Mouse (Mus musculus) liver, embryonic 14.5 days (tissue): ENCODE results near the gene Pde4b. TPM values are rescaled to one million over a fixed set of nuclear protein-coding genes. Genes with fewer than 3 reads are reported as not detected.

Source experiments
- ATAC-seq: fragments of 200-750 bp; cut with Nextera tagmentation; 2 replicates; pipeline ENCODE4 v1.8.0; 2017; ENCODE audit warnings: moderate number of reproducible peaks, mild to moderate bottlenecking, moderate library complexity; ENCODE audit not compliant: insufficient read depth
- DNase-seq, 3 experiments: peaks; one replicate each; pipeline ENCODE4 v3.0.0-alpha.2; 2012 to 2013; ENCODE audit warnings: low read depth in 3 of 3, low spot score in 3 of 3
- H3K27ac ChIP-seq: fragments of 300-500 bp; sonication (generic); 2 replicates; pipeline ENCODE4 v1.5.1; 2014; ENCODE audit warnings: moderate library complexity, mild to moderate bottlenecking, control low read depth, inconsistent platforms
- H3K27me3 ChIP-seq: fragments of 300-500 bp; sonication (generic); 2 replicates; pipeline ENCODE4 v1.6.1; 2014; ENCODE audit warnings: mild to moderate bottlenecking, low read length, moderate library complexity; ENCODE audit not compliant: control insufficient read depth, insufficient read depth
- H3K36me3 ChIP-seq: fragments of 300-500 bp; sonication (generic); replicated peaks from 2 replicates; pipeline ENCODE4 v1.6.1; 2014; ENCODE audit warnings: low read depth; ENCODE audit not compliant: control insufficient read depth, insufficient read depth
- H3K4me1 ChIP-seq, 2 experiments: fragments of 200-500 bp in 1 of 2; fragments of 300-500 bp in 1 of 2; sonication (generic) in 1 of 2; replicated peaks; 2 replicates each; pipeline ENCODE4 v1.6.1; 2012 to 2014; ENCODE audit warnings: antibody characterized with exemption in 1 of 2, inconsistent platforms in 1 of 2, low read length in 1 of 2; ENCODE audit not compliant: control insufficient read depth in 2 of 2, insufficient read depth in 2 of 2
- H3K4me2 ChIP-seq: fragments of 300-500 bp; sonication (generic); 2 replicates; pipeline ENCODE4 v1.6.1; 2014; ENCODE audit warnings: low read depth, mild to moderate bottlenecking, control low read depth, moderate library complexity
- H3K4me3 ChIP-seq, 2 experiments: fragments of 200-500 bp in 1 of 2; fragments of 300-500 bp in 1 of 2; sonication (generic) in 1 of 2; 2 replicates each; pipeline ENCODE4 v1.5.1; 2012 to 2014; ENCODE audit warnings: low read depth in 2 of 2, low read length in 2 of 2, mild to moderate bottlenecking in 2 of 2, control low read depth in 1 of 2, inconsistent platforms in 1 of 2, moderate library complexity in 1 of 2; ENCODE audit not compliant: insufficient read depth in 1 of 2
- H3K9ac ChIP-seq: fragments of 300-500 bp; sonication (generic); replicated peaks from 2 replicates; pipeline ENCODE4 v1.6.1; 2014; ENCODE audit warnings: mild to moderate bottlenecking, control low read depth, moderate library complexity
- H3K9me3 ChIP-seq: fragments of 300-500 bp; sonication (generic); 2 replicates; pipeline ENCODE4 v1.6.1; 2016; ENCODE audit warnings: low read length, mixed read lengths; ENCODE audit not compliant: control insufficient read depth
- CTCF ChIP-seq: IDR thresholded peaks from 2 replicates; pipeline ENCODE4 v1.5.1; 2016; ENCODE audit warnings: antibody characterized with exemption, low read depth, control low read depth
- EP300 ChIP-seq: IDR thresholded peaks from 2 replicates; pipeline ENCODE4 v1.6.1; 2016; ENCODE audit warnings: antibody characterized with exemption, low read depth
- WGBS: fragments of 180-500 bp; shearing (Covaris S2); extraction: QIAGEN DNeasy Blood & Tissue Kit; methylation state at CpG from one replicate; pipeline ENCODE4 v1.1.7; 2014; ENCODE audit not compliant: insufficient replicate concordance; 5-methylcytosine and 5-hydroxymethylcytosine counted together
- polyA plus RNA-seq, 2 experiments: library from polyadenylated mRNA; depleted of rRNA in 1 of 2; stranded (reverse) in 1 of 2; unstranded in 1 of 2; fragments of >200 nt; fragmentation: Nextera tagmentation in 1 of 2; extraction: Ambion mirVana in 1 of 2; gene quantifications; 2 replicates each; pipeline versions ENCODE4 v1.2.1 to v1.2.3; 2012 to 2014

The Pde4b gene
- polyA plus RNA-seq, 2 experiments = 1.5 to 2.3 TPM

DNA sequence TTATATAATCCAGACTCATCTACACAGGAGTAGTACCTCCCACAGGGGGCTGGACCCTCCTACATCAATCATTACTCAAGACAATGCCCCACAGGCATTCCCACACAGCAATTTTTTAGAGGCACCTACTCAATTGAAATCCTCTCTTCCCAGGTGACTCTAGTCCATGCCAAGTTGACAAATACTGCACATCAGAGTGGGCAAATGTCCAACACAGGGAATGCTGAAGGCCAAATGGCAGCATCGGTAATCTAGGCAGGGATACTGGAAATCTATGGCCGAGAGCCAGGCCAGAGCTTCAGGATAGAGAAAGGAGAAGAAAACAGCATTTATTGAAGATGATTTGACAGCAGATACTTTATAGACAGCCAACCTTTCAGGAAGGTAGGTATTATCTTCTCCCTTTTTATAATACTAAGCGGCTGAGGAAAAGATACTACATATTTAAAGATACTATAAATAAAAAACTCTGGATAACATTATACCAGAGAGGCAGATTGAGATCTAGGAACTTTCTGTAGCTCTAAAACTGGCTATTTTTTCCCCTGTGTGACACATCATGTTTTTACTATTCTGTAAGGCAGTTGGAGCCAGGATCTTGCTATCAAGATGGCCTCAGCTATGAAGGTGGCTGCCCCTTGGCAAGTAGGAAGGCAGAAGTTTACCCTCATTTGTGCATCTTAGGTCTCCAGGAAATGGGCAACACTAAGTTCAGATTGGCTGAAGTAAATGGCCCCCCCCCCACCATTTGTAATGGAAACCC lies 266.5 kb downstream of the Pde4b start:
- WGBS = 72% methylated on average over 3 of the region's 3 CpGs
- Histone ChIP-seq H3K9ac (no peak overlapping the region), H3K36me3 (no peaks in the 10 kb centered on the region), H3K4me1 (no peaks in the 10 kb centered on the region), H3K27ac (no peak overlapping the region), H3K27me3 (no peaks in the 10 kb centered on the region), H3K9me3 (no peaks in the 10 kb centered on the region), H3K4me2 (no peak overlapping the region), H3K4me3 (no peak overlapping the region)
- ATAC-seq = no peak
- TF ChIP-seq EP300 = no peak
- TF ChIP-seq CTCF = no peak
- no peak for DNase-seq

DNA sequence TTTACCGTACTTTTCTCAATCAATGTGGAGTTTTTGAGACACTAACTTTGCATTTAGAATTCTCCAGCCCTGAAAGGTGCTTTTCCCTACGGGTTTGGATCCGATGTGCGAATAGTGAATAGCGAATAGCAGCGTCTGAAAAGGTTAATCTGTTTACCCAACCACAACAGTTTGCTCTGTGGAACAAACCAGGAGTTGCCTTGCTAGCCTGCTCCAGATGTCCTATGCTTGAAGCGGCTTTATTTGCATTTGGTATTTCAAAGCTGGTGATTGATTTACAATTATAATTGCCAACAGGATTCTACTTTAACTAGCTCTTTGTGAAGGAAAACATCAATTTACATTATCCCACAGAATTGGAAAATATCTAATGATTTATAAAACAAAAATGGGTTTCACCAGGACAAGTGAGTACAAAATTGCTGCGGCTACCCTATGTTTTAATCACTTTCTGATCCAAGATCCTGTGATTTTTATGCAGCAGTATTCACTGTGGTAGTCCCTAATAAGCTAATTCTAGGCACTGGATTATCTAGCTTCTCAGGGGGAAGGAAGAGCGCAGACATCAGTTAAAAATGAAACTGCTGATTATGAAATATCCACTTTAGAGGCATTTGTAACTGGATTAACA lies 280.9 kb downstream of the Pde4b start:
- Histone ChIP-seq H3K9me3 (no peaks in the 10 kb centered on the region), H3K9ac (no peak overlapping the region), H3K4me3 (no peak overlapping the region), H3K4me2 (no peak overlapping the region), H3K4me1 (no peaks in the 10 kb centered on the region), H3K27ac (no peak overlapping the region), H3K27me3 (no peaks in the 10 kb centered on the region), H3K36me3 (no peaks in the 10 kb centered on the region)
- no peak for DNase-seq
- 41% methylated on average over 9 of the region's 9 CpGs for WGBS
- TF ChIP-seq EP300 (no peak), CTCF (no peak)
- no peak for ATAC-seq

DNA sequence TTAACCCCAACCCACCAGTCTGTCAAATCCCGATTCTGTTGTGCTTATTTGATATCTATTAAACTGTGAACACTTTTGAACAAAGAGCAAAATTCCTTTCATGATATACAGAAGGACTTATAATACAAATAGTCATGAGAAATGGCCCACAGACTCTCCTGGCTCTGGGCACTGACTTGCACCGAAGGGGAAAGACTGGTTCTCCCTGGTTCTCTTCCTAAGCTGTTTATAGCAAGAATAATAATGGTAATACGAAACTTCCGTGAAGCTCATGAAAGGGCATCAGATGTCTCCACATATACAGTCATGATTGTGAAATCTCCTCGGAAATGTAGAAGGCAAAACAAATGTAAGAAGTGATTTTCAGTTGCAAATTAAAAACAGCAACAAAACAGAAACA lies 287.3 kb downstream of the Pde4b start:
- Histone ChIP-seq H3K4me3 (no peak overlapping the region), H3K4me2 (no peak overlapping the region), H3K9me3 (no peaks in the 10 kb centered on the region), H3K9ac (no peak overlapping the region), H3K27me3 (no peaks in the 10 kb centered on the region), H3K4me1 (no peaks in the 10 kb centered on the region), H3K27ac (no peak overlapping the region), H3K36me3 (no peaks in the 10 kb centered on the region)
- DNase-seq (no peak), ATAC-seq (no peak)
- TF ChIP-seq CTCF (no peak), EP300 (no peak)
- WGBS = 60% methylated on average over 5 of the region's 5 CpGs

DNA sequence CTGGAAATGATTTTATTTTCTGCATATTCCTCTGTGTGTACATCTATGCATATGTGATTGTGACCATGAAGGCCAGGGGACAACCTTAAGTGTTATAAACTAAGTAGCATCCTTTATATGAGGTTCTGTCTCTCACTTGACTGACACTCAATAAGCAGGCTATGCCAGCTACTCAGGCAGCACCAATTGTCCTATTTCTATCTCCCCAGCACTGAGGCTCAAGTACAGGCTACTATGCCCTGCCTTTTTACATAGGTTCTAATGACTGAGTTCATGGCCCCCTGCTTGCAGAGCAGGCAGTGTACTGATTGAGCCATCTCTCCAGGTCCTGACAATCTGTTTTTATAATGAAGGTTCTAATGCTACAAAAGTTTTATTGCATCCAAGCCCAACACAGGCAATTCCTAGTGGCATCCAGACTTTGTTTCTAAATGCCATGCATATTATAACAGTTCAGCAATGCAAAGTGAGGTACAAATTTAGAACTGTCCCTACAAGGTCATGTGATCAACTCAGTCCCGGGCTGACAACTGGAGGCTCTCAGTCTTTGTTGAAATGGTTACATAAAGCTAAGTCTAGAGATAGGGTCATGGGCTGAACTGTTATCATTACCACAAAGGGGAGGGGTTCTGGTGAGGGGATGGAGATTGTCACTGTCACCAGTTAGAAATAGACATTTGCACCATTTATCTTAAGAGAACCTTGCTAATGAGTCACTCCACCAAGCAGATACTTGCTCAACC lies 295.6 kb downstream of the Pde4b start:
- no peak for TF ChIP-seq CTCF
- no peak for TF ChIP-seq EP300
- Histone ChIP-seq H3K27me3 (no peaks in the 10 kb centered on the region), H3K4me1 (no peaks in the 10 kb centered on the region), H3K9ac (no peak overlapping the region), H3K27ac (no peak overlapping the region), H3K9me3 (no peaks in the 10 kb centered on the region), H3K4me2 (no peak overlapping the region), H3K36me3 (no peaks in the 10 kb centered on the region), H3K4me3 (no peak overlapping the region)
- DNase-seq (no peak), ATAC-seq (no peak)
- WGBS = 21% methylated on average over 1 of the region's 1 CpGs

DNA sequence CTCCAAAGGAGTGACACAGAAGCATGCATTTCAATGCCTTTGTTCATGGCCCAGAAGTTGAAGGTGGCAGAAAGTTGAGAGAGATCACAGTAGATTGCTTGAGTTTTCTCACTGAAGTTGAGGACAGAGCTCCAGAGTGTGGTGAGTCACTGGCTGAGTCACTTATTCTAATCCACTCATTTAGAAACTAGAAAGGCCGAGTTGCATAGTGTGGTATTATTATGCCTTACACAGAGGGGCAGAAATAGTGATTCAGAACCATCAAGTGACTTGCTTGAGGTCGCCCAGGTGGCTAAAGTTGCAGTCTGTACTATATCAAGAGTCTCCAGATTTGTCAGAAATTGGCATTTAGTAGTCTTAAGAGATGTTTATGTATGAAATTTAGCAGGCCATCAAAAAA lies 306.3 kb downstream of the Pde4b start:
- Histone ChIP-seq H3K36me3 (no peaks in the 10 kb centered on the region), H3K4me2 (no peak overlapping the region), H3K4me1 (no peaks in the 10 kb centered on the region), H3K4me3 (no peak overlapping the region), H3K9ac (no peak overlapping the region), H3K9me3 (no peaks in the 10 kb centered on the region), H3K27ac (no peak overlapping the region), H3K27me3 (no peaks in the 10 kb centered on the region)
- no peak for ATAC-seq
- DNase-seq = no peak
- TF ChIP-seq CTCF = no peak
- no peak for TF ChIP-seq EP300
- WGBS = 19% methylated on average over 2 of the region's 2 CpGs
